Mouse (Mus musculus) embryo, embryonic 10 days (tissue): ENCODE results near the gene Cyp26c1.

Experiments used
- DNase-seq: peaks from one replicate; pipeline ENCODE4 v3.0.0-alpha.2; 2015; ENCODE audit warnings: low spot score

The Cyp26c1 gene

DNA sequence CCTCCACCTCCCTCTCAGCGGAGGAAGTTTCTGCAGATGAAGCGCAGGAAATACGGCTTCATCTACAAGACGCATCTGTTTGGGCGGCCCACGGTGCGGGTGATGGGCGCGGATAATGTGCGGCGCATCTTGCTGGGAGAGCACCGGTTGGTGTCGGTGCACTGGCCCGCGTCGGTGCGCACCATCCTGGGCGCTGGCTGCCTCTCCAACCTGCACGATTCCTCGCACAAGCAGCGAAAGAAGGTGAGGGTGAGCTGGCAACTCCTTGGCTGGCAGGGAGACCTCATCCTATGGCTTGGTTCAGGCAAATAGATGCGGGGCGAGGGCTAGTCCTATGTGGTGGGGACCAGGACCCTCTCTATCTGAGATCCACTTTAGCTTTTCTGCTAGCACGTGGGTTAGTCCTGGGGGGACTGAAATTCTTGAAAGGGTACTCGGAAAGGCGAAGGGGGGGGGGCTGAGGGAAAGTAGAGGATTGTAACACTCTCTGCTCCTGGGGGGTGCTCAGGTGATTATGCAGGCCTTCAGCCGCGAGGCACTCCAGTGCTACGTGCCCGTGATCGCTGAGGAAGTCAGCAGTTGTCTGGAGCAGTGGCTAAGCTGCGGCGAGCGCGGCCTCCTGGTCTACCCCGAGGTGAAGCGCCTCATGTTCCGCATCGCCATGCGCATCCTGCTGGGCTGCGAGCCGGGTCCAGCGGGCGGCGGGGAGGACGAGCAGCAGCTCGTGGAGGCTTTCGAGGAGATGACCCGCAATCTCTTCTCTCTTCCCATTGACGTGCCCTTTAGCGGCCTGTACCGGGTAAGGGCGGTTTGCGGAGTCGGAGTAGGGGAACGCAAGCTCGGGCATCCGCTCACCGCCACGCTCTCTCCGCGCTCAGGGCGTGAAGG, 13.1 kb downstream of the Cyp26c1 start:
- DNase-seq, result peak; percentile 66

DNA sequence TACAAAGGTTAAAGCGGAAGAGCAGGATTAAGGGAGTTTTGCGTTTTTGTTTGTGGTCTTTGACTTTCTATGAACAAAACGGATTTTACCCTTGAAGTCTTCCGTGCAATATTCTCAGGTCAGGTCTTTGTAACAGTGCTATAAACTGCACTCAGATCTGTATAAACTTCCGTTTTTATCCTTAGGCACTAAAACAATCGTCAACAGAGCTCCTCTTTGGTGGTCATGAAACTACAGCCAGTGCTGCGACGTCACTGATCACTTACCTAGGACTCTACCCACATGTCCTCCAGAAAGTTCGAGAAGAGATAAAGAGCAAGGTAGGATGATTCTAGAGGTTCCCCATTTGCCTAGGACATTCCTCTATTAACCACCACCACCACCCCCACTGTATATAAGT, 14.3 kb downstream of the Cyp26c1 start:
- DNase-seq, result no peak

DNA sequence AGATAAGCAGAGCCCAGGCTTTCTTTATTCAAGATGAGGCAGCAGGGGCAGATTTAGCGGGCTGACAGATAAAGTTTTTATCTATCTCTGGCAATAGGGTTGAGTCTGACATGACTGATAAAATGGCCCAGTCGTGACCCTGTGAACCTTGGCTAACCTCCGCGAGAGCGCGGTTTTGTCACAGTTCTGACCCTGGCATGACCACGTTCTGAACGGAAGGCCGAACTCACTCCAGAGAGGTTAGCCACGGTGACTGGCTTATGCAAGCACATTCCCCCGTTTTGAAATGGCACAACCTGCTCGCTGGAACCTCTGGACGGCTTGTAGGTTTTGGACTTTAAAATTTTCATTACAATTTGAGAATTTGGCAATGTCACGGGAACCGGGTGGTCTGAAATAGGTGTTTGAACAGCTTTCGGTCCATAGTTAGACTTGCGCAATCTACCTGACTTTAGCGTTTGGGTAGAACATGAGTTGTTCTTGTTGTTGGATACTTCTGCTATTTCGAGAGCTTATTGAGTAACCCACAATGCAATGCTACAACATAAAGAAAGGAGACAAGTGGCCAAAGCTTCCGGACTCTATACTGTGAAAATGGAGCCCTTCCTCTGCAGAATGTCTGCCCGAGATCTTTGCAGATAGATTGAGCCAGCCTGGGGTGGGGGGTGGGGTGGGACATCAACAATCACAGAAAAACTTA, 17.1 kb downstream of the Cyp26c1 start:
- DNase-seq, result no peak

- DNase-seq, result peak; percentile 64
Measured at GRCm38 (mm10) chr19:37703902-37704509, 18.6 kb downstream of the Cyp26c1 start.

DNA sequence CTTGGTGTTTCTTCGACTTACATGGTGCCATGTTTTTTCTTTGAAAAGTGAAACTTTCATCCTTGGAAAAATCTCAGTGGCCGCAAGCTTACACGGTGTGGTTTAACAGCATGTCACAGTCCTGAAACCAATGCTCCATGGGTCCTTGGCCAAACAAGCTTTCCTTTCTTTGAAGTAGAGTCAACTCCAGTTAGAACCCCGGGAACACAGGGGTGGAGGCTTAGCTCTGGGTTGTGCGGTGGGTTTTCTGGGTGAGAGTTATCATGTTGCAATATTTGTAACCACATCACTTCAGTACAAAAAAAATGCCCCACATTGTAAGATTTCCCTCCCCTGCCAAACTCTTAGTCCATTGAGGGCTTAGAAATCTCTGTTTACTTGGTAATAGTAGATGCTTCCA, 20.3 kb downstream of the Cyp26c1 start:
- no peak for DNase-seq

- no peak for DNase-seq
Measured at GRCm38 (mm10) chr19:37714681-37715080, 29.3 kb downstream of the Cyp26c1 start.

- DNase-seq, result no peak
Measured at GRCm38 (mm10) chr19:37715980-37716379, 30.6 kb downstream of the Cyp26c1 start.

DNA sequence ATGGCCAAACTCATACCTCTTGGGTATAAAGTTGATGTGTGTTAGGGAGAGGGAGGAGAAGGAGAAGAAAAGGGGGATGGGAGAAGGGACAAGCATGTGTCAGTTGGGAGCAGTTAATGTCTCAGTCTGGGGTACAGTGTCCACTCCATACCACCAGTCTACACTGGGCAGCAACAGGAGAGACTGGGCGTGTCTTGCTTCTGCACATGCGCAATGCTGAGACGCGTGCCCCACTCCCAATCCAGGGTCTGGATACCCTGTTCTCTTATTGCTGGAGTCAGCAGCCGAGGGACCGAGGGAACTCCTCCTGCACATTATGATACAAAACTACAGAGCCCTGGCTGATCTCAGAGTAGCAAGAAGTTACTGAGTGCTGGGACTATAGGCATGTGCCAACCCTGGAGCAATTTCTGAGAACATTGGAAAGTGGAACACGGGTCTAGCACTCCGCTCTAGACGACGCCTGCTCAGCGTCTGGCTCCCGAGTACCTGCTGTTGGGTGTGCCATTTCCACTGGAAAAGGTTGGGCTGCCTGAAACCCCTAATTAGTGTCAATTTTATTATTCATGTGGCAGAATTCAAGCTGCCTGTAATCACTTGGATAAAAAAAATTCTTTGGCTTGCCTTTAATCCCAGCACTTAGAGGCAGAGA, 31.3 kb downstream of the Cyp26c1 start:
- no peak for DNase-seq

DNA sequence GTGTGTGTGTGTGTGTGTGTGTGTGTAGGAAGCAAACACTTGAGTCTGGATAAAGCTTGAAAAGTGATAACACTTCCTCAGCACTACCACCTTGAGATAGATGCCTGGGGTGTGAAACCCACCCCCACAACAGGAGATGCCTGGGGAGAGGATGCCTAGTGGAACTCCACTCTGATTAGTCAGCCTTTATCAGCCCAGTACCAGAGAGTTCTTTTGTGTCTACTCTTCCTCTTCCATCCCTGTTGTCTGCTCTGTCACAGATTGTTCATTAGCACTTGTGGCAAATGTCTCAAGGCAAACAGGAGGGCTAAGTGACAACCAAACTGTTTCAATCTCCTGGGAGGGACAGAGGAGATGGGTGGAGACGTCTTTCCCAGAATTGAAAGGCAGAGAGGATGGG, 33.8 kb downstream of the Cyp26c1 start:
- no peak for DNase-seq

DNA sequence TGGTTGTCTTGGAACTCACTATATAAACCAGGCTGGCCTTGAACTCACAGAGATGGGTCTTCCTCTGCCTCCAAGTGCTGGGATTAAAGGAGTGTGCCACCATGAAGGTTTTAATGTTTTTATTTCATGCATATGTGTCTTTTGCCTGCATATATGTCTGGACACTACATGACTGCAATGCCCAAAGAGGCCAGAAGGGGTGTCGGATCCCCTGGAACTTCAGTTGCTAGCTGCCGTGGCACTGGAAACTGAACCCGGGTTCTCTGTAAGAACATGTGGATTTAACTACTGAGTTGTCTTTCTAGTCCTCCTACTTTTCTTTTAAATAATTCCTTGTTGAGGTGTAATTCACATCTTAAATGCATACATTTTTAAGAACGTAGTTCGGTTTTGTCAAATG, 39.2 kb downstream of the Cyp26c1 start:
- DNase-seq, result no peak

DNA sequence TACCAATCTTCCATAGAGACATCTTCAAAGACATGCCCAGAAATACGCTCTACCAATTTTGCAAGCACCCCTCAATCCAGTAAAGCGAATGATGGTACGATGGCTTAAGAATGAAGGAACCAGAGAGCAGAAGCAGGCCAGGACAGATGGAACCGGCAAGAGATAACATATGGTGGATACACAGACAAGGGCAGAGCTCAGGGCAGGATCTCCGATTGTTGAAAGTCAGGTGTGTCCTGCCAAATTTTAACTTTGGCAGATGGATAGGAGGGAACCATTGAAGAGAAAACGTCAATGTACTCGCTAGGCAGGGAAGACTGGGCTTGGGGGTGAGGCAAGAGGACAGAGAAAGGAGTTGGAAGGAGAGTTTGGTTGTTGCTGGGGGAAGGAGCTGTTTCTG, 41.2 kb downstream of the Cyp26c1 start:
- no peak for DNase-seq

- DNase-seq, result no peak
Measured at GRCm38 (mm10) chr19:37727366-37727765, 42.0 kb downstream of the Cyp26c1 start.

GRCm38 (mm10) chr19:37735426-37735825, 50.0 kb downstream of the Cyp26c1 start:
- no peak for DNase-seq

DNA sequence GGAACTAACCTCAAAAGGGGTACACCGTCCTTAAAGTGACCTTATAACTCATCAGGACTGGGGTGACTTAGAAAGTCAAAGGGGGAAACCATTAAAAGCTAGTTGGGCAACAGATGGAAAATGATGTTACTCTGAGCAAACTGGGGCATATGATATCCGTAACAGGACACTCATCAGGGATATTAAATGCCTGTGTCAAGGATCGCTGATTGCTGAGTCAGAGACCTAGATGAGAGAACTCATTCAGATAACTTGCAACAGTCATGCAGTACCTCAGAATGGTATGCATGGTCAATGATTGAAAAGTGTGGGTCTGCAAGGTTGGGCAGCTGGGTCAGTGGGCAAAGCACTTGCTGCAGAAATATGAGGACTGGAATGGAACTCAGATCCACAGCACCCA, 53.2 kb downstream of the Cyp26c1 start:
- DNase-seq, result no peak

DNA sequence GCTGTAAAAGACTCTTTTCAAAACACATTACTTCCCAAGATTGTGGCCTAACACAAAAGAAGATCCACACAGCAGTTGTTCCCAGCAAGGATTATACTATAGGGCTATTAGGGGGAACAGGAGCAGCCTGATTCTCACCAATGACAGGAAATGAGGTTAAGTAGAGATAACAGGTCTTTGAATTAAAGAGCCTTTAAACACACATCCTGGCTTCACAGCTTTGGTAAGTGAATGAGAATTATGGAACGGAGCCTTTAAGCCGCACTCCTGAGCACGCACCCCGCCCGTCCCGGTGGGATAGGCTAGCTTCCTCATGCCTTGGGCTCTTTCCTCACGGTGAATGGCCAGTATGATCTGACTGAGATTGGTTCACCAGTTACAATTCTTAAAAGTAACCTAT, 54.7 kb downstream of the Cyp26c1 start:
- DNase-seq, result peak; percentile 9
